Mouse (Mus musculus): ENCODE data around the gene Calml3. TPM values are rescaled to one million over a fixed set of nuclear protein-coding genes. Genes with fewer than 3 reads are reported as not detected.

Gene Calml3
- polyA plus RNA-seq, 1 experiment from 2014 or later: not detected

DNA sequence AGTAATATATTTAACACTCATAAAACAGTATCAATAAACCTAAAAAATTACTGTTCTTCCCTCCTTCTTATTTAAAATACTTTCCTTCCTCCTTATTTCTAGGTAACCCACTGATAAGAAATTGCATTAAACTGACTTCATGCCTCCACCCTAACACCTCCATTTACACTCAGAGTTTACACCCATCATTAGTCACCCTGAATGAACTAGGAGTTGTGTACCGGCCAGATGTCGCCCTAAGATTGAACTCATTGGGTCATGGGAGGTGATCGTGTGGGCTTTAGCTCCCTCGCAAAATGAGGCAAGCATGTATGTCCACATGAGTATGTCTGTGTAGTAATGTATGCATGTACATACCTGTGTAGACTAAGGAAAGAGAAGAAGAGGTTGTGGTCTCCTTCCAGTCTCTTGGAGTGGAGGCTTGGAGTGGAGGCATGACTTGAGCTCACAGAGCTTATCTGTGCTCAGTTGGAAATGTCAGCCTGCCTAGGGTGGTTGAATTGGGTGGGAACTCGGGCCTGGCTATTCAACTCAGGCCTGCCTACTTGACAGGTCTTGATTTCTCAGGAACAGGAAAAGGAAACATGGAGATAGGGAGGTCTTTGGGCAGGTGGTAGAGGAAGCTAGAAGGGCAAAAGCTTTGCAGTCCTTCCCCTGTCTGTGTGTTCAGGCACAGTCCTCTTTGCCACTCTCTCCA lies 26.8 kb downstream of the Calml3 start:
- Histone ChIP-seq H3K27me3 (ENCODE audit: poor library complexity, severe bottlenecking) (no peaks in the 10 kb centered on the region), H3K4me1 (peaks cover under 1% of the 10 kb centered on the region; the same call in 1 of the 2 replicates), H3K9me3 (no peaks in the 10 kb centered on the region), H3K27ac (no peak overlapping the region), H3K36me3 (replicated peaks) (no peaks in the 10 kb centered on the region), H3K4me3 (no peak overlapping the region)
- WGBS: 89% methylated on average over 5 of the region's 5 CpGs
- no peak for DNase-seq (ENCODE audit: extremely low spot score, low spot score)

DNA sequence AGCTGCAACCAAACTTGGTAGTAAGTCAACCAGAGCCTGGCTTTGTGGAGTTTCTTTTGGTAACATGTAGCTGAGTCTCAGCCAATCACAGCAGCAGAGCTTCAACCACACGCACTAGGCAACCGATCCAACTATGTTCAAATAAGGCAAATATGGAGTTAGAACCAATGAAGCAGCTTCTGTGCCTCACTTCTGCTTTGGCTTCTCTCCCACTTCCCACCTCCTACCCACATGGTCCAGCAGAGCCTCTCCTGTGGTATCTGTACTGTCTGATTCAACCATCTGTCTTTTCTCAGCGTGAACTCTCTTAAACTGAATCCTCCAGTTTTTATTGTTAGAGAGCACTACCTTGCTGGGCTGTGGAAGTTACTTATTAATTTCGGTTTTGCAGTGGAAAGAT lies 27.7 kb downstream of the Calml3 start:
- H3K4me3 ChIP-seq: no peak overlapping the region
- H3K27me3 ChIP-seq (ENCODE audit: poor library complexity, severe bottlenecking): no peaks in the 10 kb centered on the region
- H3K27ac ChIP-seq: no peak overlapping the region
- no peaks in the 10 kb centered on the region for H3K36me3 ChIP-seq (replicated peaks)
- WGBS: 93% methylated on average over 4 of the region's 4 CpGs
- H3K9me3 ChIP-seq: no peaks in the 10 kb centered on the region
- DNase-seq (ENCODE audit: extremely low spot score, low spot score): no peak
- H3K4me1 ChIP-seq: no peaks in the 10 kb centered on the region

DNA sequence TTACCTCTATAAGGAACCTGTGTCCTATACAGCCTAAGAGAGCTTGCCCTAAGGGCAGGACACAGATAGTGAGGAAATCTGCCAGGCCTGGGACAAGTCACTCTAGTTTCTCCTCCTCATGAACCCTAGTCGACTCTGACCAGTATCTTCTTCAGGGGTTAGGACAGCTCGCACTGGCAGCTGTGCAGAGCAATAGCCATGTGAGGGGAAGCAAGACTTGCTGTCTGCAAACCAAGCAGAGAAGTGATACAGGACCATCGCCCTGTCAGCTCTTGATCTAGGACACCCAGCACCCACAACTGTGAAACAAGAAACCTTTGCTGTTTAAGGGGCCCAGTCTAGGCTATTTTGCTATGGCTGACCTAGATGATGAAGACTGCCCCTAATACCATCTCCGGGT lies 29.1 kb downstream of the Calml3 start:
- no peak for DNase-seq (ENCODE audit: extremely low spot score, low spot score)
- no peak overlapping the region for H3K27ac ChIP-seq
- no peaks in the 10 kb centered on the region for H3K27me3 ChIP-seq (ENCODE audit: poor library complexity, severe bottlenecking)
- WGBS: 86% methylated on average over 4 of the region's 4 CpGs
- H3K9me3 ChIP-seq: no peaks in the 10 kb centered on the region
- no peaks in the 10 kb centered on the region for H3K36me3 ChIP-seq (replicated peaks)
- H3K4me3 ChIP-seq: no peak overlapping the region
- no peaks in the 10 kb centered on the region for H3K4me1 ChIP-seq

DNA sequence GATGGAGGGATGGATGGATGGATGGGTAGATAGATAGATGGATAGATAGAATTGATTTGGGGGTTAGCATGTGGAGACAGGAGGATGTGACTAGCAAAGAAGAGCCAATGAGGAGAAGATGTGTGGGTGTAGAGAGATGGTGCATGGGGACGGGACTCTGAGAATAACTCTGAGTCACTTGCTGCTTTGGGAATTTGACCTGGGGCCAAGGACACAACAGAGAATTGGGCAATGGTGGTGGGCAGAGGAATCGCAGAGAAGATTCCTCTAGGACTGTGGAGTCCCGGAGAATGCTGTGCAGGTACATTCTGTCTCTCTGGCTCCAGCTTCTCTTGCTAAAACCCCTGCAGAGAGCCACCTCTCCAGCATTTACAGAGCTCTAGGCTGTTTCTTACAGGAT lies 29.8 kb downstream of the Calml3 start:
- Histone ChIP-seq H3K27me3 (ENCODE audit: poor library complexity, severe bottlenecking) (no peaks in the 10 kb centered on the region), H3K4me3 (no peak overlapping the region), H3K9me3 (no peaks in the 10 kb centered on the region), H3K27ac (no peak overlapping the region), H3K4me1 (no peaks in the 10 kb centered on the region), H3K36me3 (replicated peaks) (no peaks in the 10 kb centered on the region)
- 83% methylated on average over 3 of the region's 3 CpGs for WGBS
- no peak for DNase-seq (ENCODE audit: extremely low spot score, low spot score)

DNA sequence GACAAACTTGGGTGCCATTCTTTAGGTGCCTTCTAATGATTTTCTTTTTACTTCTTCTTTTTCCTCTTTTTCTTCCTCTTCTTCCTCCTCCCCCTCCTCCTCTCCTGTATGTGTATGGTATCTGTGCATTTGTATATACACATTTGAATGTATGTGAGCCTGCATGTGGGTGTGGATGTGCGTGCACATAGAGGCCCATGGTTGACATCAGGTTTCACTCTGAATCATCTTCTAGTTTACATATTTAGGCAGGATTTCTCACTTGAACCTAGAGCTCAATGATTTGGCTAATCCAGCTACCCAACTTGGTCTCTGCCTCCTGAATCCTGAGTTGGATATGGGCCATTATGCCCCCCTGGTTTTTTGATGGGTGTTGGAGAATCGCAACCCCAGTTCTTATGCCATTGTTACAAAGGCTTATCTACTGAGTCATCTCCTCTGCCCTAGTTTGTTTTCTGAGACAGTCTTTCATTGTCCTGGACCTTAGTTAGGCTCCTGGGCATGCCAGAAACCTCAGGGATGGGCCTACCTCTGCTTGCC lies 30.9 kb downstream of the Calml3 start:
- H3K4me1 ChIP-seq: no peaks in the 10 kb centered on the region
- no peak for DNase-seq (ENCODE audit: extremely low spot score, low spot score)
- no peaks in the 10 kb centered on the region for H3K36me3 ChIP-seq (replicated peaks)
- H3K4me3 ChIP-seq: no peak overlapping the region
- H3K27ac ChIP-seq: no peak overlapping the region
- no peaks in the 10 kb centered on the region for H3K9me3 ChIP-seq
- no peaks in the 10 kb centered on the region for H3K27me3 ChIP-seq (ENCODE audit: poor library complexity, severe bottlenecking)
- 91% methylated on average over 2 of the region's 2 CpGs for WGBS

DNA sequence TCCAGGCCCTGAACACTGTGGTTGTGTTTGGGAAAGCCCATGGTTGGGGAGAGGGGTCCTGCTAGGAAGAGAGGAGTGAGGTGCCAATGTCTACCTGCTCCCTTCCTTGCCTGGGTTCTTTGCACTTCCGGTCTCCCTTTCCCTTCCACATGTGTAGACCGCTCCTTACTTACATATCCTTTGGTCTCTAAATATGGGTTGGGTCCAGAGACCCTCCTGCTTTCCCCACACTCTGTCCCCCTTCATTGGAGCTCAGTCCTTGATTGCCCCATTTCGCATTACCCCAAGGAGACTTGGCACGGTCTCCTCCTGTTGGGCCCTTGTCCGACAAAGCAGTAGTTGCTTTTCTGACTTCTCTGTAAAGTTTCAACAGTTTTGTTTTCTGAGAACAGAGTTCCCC lies 32.9 kb downstream of the Calml3 start:
- WGBS: 97% methylated on average over 5 of the region's 5 CpGs
- no peaks in the 10 kb centered on the region for H3K27me3 ChIP-seq (ENCODE audit: poor library complexity, severe bottlenecking)
- no peak overlapping the region for H3K4me3 ChIP-seq
- no peaks in the 10 kb centered on the region for H3K9me3 ChIP-seq
- no peak for DNase-seq (ENCODE audit: extremely low spot score, low spot score)
- H3K4me1 ChIP-seq: 0 out of 2 replicates have a peak, but pooled peaks cover 4% of the 10 kb centered on the region
- H3K27ac ChIP-seq: no peak overlapping the region
- no peaks in the 10 kb centered on the region for H3K36me3 ChIP-seq (replicated peaks)

DNA sequence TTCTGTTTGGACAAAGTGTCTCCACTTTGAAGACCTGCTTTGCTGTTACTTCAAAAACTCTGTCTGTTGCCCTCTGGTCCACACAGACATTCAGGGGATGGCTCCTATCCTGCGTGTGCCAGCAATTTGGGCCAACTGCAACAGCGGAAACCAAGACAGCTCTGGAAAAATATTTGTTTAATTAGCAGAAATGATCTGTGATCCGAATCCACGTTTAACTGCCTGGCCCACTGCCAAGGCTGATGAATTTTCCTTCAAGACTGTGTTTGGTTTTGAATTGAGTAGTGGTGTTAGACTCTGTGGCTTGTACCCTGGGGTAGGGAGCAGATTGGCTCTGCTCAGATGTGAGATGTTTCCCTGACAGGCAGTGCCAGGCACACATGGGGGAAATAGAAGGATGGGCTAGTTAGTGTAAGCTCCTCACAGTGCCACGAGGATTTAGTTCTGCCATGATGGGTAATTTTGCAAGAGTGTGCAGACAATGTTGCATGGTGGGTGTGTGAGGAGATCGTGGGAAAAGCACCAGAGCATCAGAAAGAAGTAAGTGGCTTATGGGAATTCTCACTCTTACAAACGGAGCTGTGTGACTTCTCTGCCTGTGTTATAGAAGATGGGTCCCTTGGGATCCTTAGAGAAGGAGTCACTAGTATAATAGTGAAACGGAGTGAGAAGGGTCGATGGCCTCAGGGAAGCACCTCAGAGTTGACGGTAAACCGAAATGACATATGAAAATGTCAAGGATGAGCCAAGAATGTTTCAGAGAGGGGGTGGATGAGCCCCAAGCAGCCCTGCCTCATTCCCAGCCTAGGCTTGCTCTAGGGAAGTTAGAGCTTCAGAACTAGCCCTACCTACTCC lies 33.7 kb downstream of the Calml3 start:
- 90% methylated on average over 11 of the region's 11 CpGs for WGBS
- Histone ChIP-seq H3K4me3 (no peak overlapping the region), H3K27ac (no peak overlapping the region), H3K27me3 (ENCODE audit: poor library complexity, severe bottlenecking) (no peaks in the 10 kb centered on the region), H3K36me3 (replicated peaks) (no peaks in the 10 kb centered on the region), H3K9me3 (no peaks in the 10 kb centered on the region), H3K4me1 (0 out of 2 replicates have a peak, but pooled peaks cover 4% of the 10 kb centered on the region)
- DNase-seq (ENCODE audit: extremely low spot score, low spot score): no peak

DNA sequence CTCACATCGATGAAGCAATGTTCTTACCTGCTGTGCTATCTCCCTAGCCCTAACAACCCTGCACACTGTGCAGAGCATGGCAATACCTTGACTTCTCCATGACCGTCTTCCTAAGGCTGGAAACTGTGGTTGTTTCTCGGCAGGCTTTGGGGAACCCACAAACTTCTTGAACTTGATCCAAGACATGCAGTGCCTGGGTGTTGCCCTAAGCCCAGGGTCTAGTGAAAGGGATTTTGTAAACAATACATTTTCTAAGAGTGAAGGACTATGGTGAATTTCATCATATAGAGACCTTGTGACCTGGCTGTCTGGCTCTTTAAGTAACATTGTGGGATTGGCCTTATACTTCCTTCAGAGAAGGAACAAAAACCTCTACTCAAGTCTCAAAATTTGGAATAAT lies 34.6 kb downstream of the Calml3 start:
- Histone ChIP-seq H3K4me1 (0 out of 2 replicates have a peak, but pooled peaks cover 4% of the 10 kb centered on the region), H3K27me3 (ENCODE audit: poor library complexity, severe bottlenecking) (no peaks in the 10 kb centered on the region), H3K27ac (no peak overlapping the region), H3K9me3 (no peaks in the 10 kb centered on the region), H3K36me3 (replicated peaks) (no peaks in the 10 kb centered on the region), H3K4me3 (no peak overlapping the region)
- DNase-seq (ENCODE audit: extremely low spot score, low spot score): no peak
- WGBS: 93% methylated on average over 3 of the region's 3 CpGs

DNA sequence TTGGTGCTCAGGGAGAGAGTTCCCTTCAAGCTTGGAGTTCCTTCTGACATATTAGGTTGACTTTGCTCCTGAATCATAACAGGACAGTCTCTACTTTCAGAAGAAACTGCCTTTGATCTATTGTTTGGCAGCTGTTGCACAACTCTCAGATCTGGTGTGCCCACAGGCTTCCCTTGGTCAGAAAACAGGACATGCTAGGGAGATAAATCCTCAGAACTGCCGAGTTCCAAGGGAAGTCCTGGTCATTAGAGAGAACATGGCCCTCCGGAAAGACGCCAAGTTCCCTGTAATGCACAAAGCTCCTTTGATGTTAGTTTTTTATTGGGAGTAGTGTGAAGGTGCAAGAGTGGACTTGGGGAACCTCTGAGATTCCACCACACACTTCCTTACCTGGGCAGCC lies 35.5 kb downstream of the Calml3 start:
- Histone ChIP-seq H3K9me3 (no peaks in the 10 kb centered on the region), H3K36me3 (replicated peaks) (no peaks in the 10 kb centered on the region), H3K4me1 (0 out of 2 replicates have a peak, but pooled peaks cover 4% of the 10 kb centered on the region), H3K27ac (no peak overlapping the region), H3K27me3 (ENCODE audit: poor library complexity, severe bottlenecking) (no peaks in the 10 kb centered on the region), H3K4me3 (no peak overlapping the region)
- DNase-seq (ENCODE audit: extremely low spot score, low spot score): no peak
- 82% methylated on average over 3 of the region's 3 CpGs for whole genome bisulfite sequencing

DNA sequence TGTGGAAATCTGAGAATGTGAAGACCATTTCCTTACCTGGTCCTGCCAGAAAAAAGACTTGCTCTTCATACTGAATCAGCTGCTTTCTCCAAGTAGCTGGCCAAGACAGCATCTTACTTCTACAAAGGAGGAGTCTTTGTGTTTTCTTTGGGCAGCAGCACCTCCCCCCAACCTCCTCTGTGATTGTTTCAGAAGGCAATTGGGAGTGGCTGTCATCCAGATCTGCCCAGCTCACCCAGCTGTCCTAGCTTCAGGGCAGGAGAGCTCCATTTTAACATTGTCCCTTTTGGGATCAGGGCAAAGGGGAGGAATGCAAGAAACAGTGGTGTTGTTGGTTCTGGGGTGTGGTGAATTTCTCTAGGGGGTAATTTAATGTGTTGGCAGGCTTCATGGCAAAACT lies 37.0 kb downstream of the Calml3 start:
- H3K4me3 ChIP-seq: no peak overlapping the region
- H3K9me3 ChIP-seq: no peaks in the 10 kb centered on the region
- no peak overlapping the region for H3K27ac ChIP-seq
- H3K27me3 ChIP-seq (ENCODE audit: poor library complexity, severe bottlenecking): no peaks in the 10 kb centered on the region
- DNase-seq (ENCODE audit: extremely low spot score, low spot score): no peak
- H3K4me1 ChIP-seq: 0 out of 2 replicates have a peak, but pooled peaks cover 4% of the 10 kb centered on the region
- H3K36me3 ChIP-seq (replicated peaks): no peaks in the 10 kb centered on the region

DNA sequence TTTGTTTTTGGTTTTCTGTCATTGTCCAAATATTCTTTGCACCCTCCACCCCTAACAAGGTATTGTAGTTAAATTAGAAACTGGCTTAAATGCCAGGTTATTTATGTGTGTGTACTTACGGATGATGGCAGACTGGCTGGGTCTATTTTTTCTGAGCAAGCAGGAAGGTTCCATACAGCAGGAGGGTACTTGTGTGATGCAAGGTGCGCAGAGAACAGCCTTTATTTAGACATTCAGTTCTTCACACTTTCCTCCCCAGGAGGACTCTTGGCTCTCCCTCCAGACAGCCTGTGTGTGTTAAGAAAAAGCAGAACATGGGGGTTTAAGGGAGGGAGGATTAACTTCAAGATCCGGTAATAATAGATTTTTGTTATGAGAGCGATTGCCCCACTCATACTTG lies 38.3 kb downstream of the Calml3 start:
- WGBS: 91% methylated on average over 4 of the region's 4 CpGs

DNA sequence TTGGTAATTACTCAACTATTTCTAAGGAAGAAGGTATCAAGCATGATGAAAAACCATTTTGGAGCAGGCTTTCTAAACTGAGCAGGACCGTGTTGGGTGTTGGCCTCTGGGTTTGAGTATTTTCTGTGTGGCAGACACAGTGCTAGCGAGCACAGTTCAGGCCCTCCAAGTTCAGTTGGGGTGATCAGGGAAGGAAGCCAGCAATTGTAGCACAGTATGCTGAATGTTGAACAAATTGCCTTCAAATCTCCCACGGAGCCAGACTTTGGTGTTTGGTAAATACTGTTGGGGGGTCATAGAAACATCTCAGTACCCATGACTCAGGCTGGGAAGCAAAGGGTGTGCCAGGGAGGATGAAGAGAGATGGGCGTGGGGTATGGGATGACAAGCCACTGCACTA lies 43.0 kb downstream of the Calml3 start:
- 86% methylated on average over 4 of the region's 4 CpGs for WGBS
- Histone ChIP-seq H3K27me3 (ENCODE audit: poor library complexity, severe bottlenecking) (no peaks in the 10 kb centered on the region), H3K4me3 (no peak overlapping the region), H3K9me3 (no peaks in the 10 kb centered on the region), H3K27ac (no peak overlapping the region), H3K4me1 (no peaks in the 10 kb centered on the region), H3K36me3 (replicated peaks) (no peaks in the 10 kb centered on the region)
- DNase-seq (ENCODE audit: extremely low spot score, low spot score): no peak

More for the DNA sequence above, 38.3 kb downstream of the Calml3 start:
- Histone ChIP-seq H3K9me3 (no peaks in the 10 kb centered on the region), H3K27ac (no peak overlapping the region), H3K27me3 (ENCODE audit: poor library complexity, severe bottlenecking) (no peaks in the 10 kb centered on the region), H3K4me1 (0 out of 2 replicates have a peak, but pooled peaks cover 4% of the 10 kb centered on the region), H3K36me3 (replicated peaks) (no peaks in the 10 kb centered on the region), H3K4me3 (no peak overlapping the region)
- DNase-seq (ENCODE audit: extremely low spot score, low spot score): no peak

DNA sequence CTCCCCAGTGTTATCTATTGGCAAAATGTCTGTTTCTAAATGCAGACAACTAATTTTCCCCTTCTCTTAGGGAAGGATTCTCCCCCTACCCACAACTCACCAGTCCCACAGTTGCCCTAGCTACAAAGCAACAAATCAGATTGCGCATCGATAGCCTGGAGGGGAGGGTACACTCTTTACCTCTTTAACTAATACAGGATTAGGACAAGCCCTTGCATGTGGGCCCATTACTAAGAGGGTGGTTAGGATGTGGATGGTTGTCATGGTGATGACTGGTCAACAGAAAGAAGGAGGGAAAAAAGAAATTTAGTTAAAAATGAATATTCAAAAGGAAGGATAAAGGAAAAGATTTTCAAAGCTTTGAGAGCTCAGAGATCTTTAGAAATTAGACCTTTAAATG lies 45.8 kb downstream of the Calml3 start:
- Histone ChIP-seq H3K36me3 (replicated peaks) (no peaks in the 10 kb centered on the region), H3K27me3 (ENCODE audit: poor library complexity, severe bottlenecking) (no peaks in the 10 kb centered on the region), H3K4me1 (no peaks in the 10 kb centered on the region), H3K4me3 (no peak overlapping the region), H3K9me3 (no peaks in the 10 kb centered on the region), H3K27ac (no peak overlapping the region)
- no peak for DNase-seq (ENCODE audit: extremely low spot score, low spot score)
- 84% methylated on average over 2 of the region's 2 CpGs for WGBS

All from forebrain, embryonic 10.5 days (tissue).